ENCODE assay signal across 10 mouse cellular contexts in the genomic region with DNA sequence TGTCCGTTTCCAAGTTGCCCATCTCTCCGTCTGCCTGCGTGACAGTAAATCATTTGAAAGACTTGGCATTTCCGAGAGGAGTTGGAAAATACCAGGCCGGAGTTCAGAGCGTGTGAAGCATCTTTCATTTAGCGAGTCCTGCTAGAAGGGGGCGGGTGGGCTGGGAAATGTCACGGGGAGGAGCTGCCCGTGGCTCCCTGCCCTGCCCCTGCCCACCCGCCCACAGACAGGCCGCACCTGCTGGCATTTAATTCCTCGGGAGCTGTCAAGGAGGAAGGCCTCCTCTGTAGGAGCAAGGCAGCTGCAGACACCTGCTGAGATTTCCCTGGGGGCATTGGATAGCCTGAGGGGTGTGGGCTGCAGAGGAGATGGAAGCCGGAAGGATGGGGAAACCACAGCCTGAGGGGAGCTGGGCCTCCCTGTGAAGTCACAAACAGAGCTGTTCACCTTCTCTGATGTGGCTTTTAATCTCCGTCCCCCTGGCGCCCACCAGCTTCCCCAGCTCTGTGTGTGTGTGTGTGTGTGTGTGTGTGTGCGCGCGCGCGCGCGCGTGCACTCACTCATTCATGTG.
DNase-seq lines count a peak whose midpoint lies in the region; ATAC-seq lines count a peak whose summit lies in the region.
"Had no signal": no experiment of that assay in that cellular context is flagged by ENCODE, and none has a peak within 500 bp of the region (broad histone marks: within the 10 kb centered on the region; RNA-seq: fewer than 3 reads in every experiment).

No protein-coding gene starts in this region.

- H3K27me3 ChIP-seq in forebrain, embryonic 12.5 days, result peaks cover 17% of the 10 kb centered on the region
- H3K27me3 ChIP-seq in forebrain, embryonic 16.5 days (replicated peaks; ENCODE audit: control insufficient read depth, insufficient read depth, low read length), result peaks cover 4% of the 10 kb centered on the region; the same call in 1 of the 2 replicates
- peaks cover 16% of the 10 kb centered on the region for H3K27me3 ChIP-seq in limb, embryonic 13.5 days

- no peak for ATAC-seq in forebrain, embryonic 12.5 days (ENCODE audit: low FRiP score)
- ATAC-seq in forebrain, embryonic 16.5 days, result no peak
- 0 out of 2 replicates have a peak, but pooled peaks have one; percentile 24 for ATAC-seq in limb, embryonic 13.5 days (ENCODE audit: low FRiP score, low read depth)

- no peak overlapping the region for H3K9ac ChIP-seq in forebrain, embryonic 12.5 days
- H3K9ac ChIP-seq in forebrain, embryonic 16.5 days (replicated peaks; ENCODE audit: low read depth, low read length), result no peak overlapping the region
- no peak overlapping the region for H3K9ac ChIP-seq in limb, embryonic 13.5 days

- H3K4me2 ChIP-seq in forebrain, embryonic 12.5 days, result 0 out of 2 replicates have a peak overlapping the region, but pooled peaks have one; percentile 6
- H3K4me2 ChIP-seq in forebrain, embryonic 16.5 days (ENCODE audit: low read length), result no peak overlapping the region
- H3K4me2 ChIP-seq in limb, embryonic 13.5 days (replicated peaks), result no peak overlapping the region

- no peaks in the 10 kb centered on the region for H3K9me3 ChIP-seq in forebrain, embryonic 12.5 days
- no peaks in the 10 kb centered on the region for H3K9me3 ChIP-seq in forebrain, embryonic 16.5 days (ENCODE audit: control insufficient read depth, low read length)
- H3K9me3 ChIP-seq in limb, embryonic 13.5 days, result no peaks in the 10 kb centered on the region

- H3K4me3 ChIP-seq in forebrain, embryonic 12.5 days (replicated peaks), result no peak overlapping the region
- no peak overlapping the region for H3K4me3 ChIP-seq in forebrain, embryonic 16.5 days (replicated peaks; ENCODE audit: low read length)
- H3K4me3 ChIP-seq in limb, embryonic 13.5 days, result no peak overlapping the region

- WGBS in forebrain, embryonic 12.5 days, result 38% methylated on average over 24 of the region's 24 CpGs
- WGBS in forebrain, embryonic 16.5 days, result 44% methylated on average over 24 of the region's 24 CpGs
- 39% methylated on average over 24 of the region's 24 CpGs for WGBS in limb, embryonic 13.5 days

- H3K27ac ChIP-seq in forebrain, embryonic 12.5 days, result no peak overlapping the region; the same call in 1 of the 2 replicates
- no peak overlapping the region for H3K27ac ChIP-seq in forebrain, embryonic 16.5 days (ENCODE audit: low read length)
- no peak overlapping the region for H3K27ac ChIP-seq in limb, embryonic 13.5 days

- intact Hi-C loops in left cerebral cortex, postnatal 36 days (cut with DNase I), result no loop called here

- peaks cover 13% of the 10 kb centered on the region for H3K4me1 ChIP-seq in forebrain, embryonic 12.5 days
- peaks cover 8% of the 10 kb centered on the region for H3K4me1 ChIP-seq in forebrain, embryonic 16.5 days (replicated peaks; ENCODE audit: control insufficient read depth, insufficient read depth, low read length)
- peaks cover 6% of the 10 kb centered on the region; the same call in 1 of the 2 replicates for H3K4me1 ChIP-seq in limb, embryonic 13.5 days

- DNase-seq in thymus, postnatal 14 days, result peak; percentile 10
- DNase-seq in thymus, postnatal 36 days, result no peak
- no peak for DNase-seq in layer of hippocampus, postnatal 10 days (ENCODE audit: low spot score in 2 of 2)
- no peak for DNase-seq in left cerebral cortex, postnatal 36 days (ENCODE audit: low spot score in 2 of 2)
- DNase-seq in yolk sac, embryonic 10.5 days (ENCODE audit: low spot score), result no peak
- DNase-seq: B cell, adult 2 months; lung, adult 2 months had no signal

- H3K36me3 ChIP-seq in forebrain, embryonic 12.5 days (replicated peaks), result no peaks in the 10 kb centered on the region
- no peaks in the 10 kb centered on the region for H3K36me3 ChIP-seq in forebrain, embryonic 16.5 days (ENCODE audit: control insufficient read depth, insufficient read depth)
- H3K36me3 ChIP-seq in limb, embryonic 13.5 days, result no peaks in the 10 kb centered on the region
